Mouse (Mus musculus): ENCODE measurements around the gene Ttll4. TPM values are rescaled to one million over a fixed set of nuclear protein-coding genes. Genes with fewer than 3 reads are reported as not detected.
A peak's percentile ranks its signal among the peaks of the same experiment; 100 is the strongest.

The Ttll4 gene
- total RNA-seq, 2 experiments from 2014 or later = 20.3 to 26.7 TPM

- no peak for DNase-seq (ENCODE audit: extremely low spot score in 1 of 2, low spot score in 1 of 2)
Measured at GRCm38 (mm10) chr1:74709566-74709965, 48.0 kb downstream of the Ttll4 start.

GRCm38 (mm10) chr1:74712046-74712445 lies 50.5 kb downstream of the Ttll4 start:
- no peak for DNase-seq (ENCODE audit: extremely low spot score in 1 of 2, low spot score in 1 of 2)

- DNase-seq (ENCODE audit: extremely low spot score in 1 of 2, low spot score in 1 of 2) = no peak
Measured at GRCm38 (mm10) chr1:74712461-74713098, 51.0 kb downstream of the Ttll4 start.

- peak in 1 of 2 experiments; percentile 7 for DNase-seq (ENCODE audit: extremely low spot score in 1 of 2, low spot score in 1 of 2)
Measured at GRCm38 (mm10) chr1:74713099-74713858, 51.7 kb downstream of the Ttll4 start, which contains the start of gene Cyp27a1. Gene Cyp27a1, plus strand, starts transcription at chr1:74713574.

GRCm38 (mm10) chr1:74713859-74714730 lies 52.5 kb downstream of the Ttll4 start:
- no peak for DNase-seq (ENCODE audit: extremely low spot score in 1 of 2, low spot score in 1 of 2)

- DNase-seq (ENCODE audit: extremely low spot score in 1 of 2, low spot score in 1 of 2) = no peak
Measured at GRCm38 (mm10) chr1:74714967-74715366, 53.4 kb downstream of the Ttll4 start.

- no peak for DNase-seq (ENCODE audit: extremely low spot score in 1 of 2, low spot score in 1 of 2)
Measured at GRCm38 (mm10) chr1:74715468-74715867, 53.9 kb downstream of the Ttll4 start.

GRCm38 (mm10) chr1:74715886-74716285 lies 54.3 kb downstream of the Ttll4 start:
- DNase-seq (ENCODE audit: extremely low spot score in 1 of 2, low spot score in 1 of 2) = no peak

- no peak for DNase-seq (ENCODE audit: extremely low spot score in 1 of 2, low spot score in 1 of 2)
Measured at GRCm38 (mm10) chr1:74718113-74718512, 56.6 kb downstream of the Ttll4 start.

GRCm38 (mm10) chr1:74719281-74719680 lies 57.7 kb downstream of the Ttll4 start:
- DNase-seq (ENCODE audit: extremely low spot score in 1 of 2, low spot score in 1 of 2) = no peak

GRCm38 (mm10) chr1:74721657-74722056 lies 60.1 kb downstream of the Ttll4 start:
- DNase-seq (ENCODE audit: extremely low spot score in 1 of 2, low spot score in 1 of 2) = no peak

- DNase-seq (ENCODE audit: extremely low spot score in 1 of 2, low spot score in 1 of 2) = no peak
Measured at GRCm38 (mm10) chr1:74723748-74724147, 62.2 kb downstream of the Ttll4 start.

- no peak for DNase-seq (ENCODE audit: extremely low spot score in 1 of 2, low spot score in 1 of 2)
Measured at GRCm38 (mm10) chr1:74726114-74726513, 64.6 kb downstream of the Ttll4 start.

- DNase-seq (ENCODE audit: extremely low spot score in 1 of 2, low spot score in 1 of 2) = no peak
Measured at GRCm38 (mm10) chr1:74726674-74727073, 65.1 kb downstream of the Ttll4 start.

GRCm38 (mm10) chr1:74728446-74728845 lies 66.9 kb downstream of the Ttll4 start:
- DNase-seq (ENCODE audit: extremely low spot score in 1 of 2, low spot score in 1 of 2) = no peak

- no peak for DNase-seq (ENCODE audit: extremely low spot score in 1 of 2, low spot score in 1 of 2)
Measured at GRCm38 (mm10) chr1:74736977-74737376, 75.4 kb downstream of the Ttll4 start.

GRCm38 (mm10) chr1:74737500-74737899 lies 76.0 kb downstream of the Ttll4 start:
- no peak for DNase-seq (ENCODE audit: extremely low spot score in 1 of 2, low spot score in 1 of 2)

GRCm38 (mm10) chr1:74740846-74741245 lies 79.3 kb downstream of the Ttll4 start:
- DNase-seq (ENCODE audit: extremely low spot score in 1 of 2, low spot score in 1 of 2) = no peak

- DNase-seq (ENCODE audit: extremely low spot score in 1 of 2, low spot score in 1 of 2) = no peak
Measured at GRCm38 (mm10) chr1:74747335-74747734, 85.8 kb downstream of the Ttll4 start.

GRCm38 (mm10) chr1:74748643-74749271 lies 87.2 kb downstream of the Ttll4 start, which contains the start of gene Prkag3:
Gene Prkag3, minus strand, starts transcription at chr1:74749221.
- peak; percentile 17 to 52 for DNase-seq (ENCODE audit: extremely low spot score in 1 of 2, low spot score in 1 of 2)

All from layer of hippocampus, postnatal 25 days (tissue).